8 mouse cellular contexts compared by ENCODE assay signal in genomic region chr11:17052476-17053049, GRCm38 (mm10). TPM values are rescaled to one million over a fixed set of nuclear protein-coding genes. Genes with fewer than 3 reads are reported as not detected.
DNase-seq lines count a peak whose midpoint lies in the region; ATAC-seq and TF ChIP-seq lines count a peak whose summit lies in the region.

No protein-coding gene starts in this region.

- no peak overlapping the region for H3K27ac ChIP-seq in forebrain, embryonic 11.5 days (ENCODE audit: low read depth, low read length)
- peak overlapping the region; percentile 89 for H3K27ac ChIP-seq in hindbrain, postnatal 0 days
- no peak overlapping the region for H3K27ac ChIP-seq in liver, embryonic 16.5 days (ENCODE audit: low read length)
- peak overlapping the region; percentile 64; the same call in 1 of the 2 replicates for H3K27ac ChIP-seq in stomach, embryonic 16.5 days (ENCODE audit: low read length)

- no peaks in the 10 kb centered on the region for H3K4me1 ChIP-seq in forebrain, embryonic 11.5 days (replicated peaks; ENCODE audit: control insufficient read depth, insufficient read depth, low read length)
- H3K4me1 ChIP-seq in hindbrain, postnatal 0 days (ENCODE audit: insufficient read depth, low read length) = peaks cover 5% of the 10 kb centered on the region; the same call in 1 of the 2 replicates
- H3K4me1 ChIP-seq in liver, embryonic 16.5 days (ENCODE audit: control insufficient read depth, low read depth, low read length) = no peaks in the 10 kb centered on the region
- H3K4me1 ChIP-seq in stomach, embryonic 16.5 days (ENCODE audit: control insufficient read depth, insufficient read depth, low read length) = no peaks in the 10 kb centered on the region; the same call in 1 of the 2 replicates

- no peaks in the 10 kb centered on the region for H3K9me3 ChIP-seq in forebrain, embryonic 11.5 days (ENCODE audit: control insufficient read depth, low read length)
- H3K9me3 ChIP-seq in hindbrain, postnatal 0 days (ENCODE audit: low read length) = no peaks in the 10 kb centered on the region
- H3K9me3 ChIP-seq in liver, embryonic 16.5 days (replicated peaks; ENCODE audit: control insufficient read depth, low read length) = no peaks in the 10 kb centered on the region
- no peaks in the 10 kb centered on the region for H3K9me3 ChIP-seq in stomach, embryonic 16.5 days (replicated peaks; ENCODE audit: control insufficient read depth, low read length)

- no peak for DNase-seq in frontal cortex, postnatal 10 days (ENCODE audit: low spot score in 2 of 2)
- DNase-seq in brain, adult 2 months (ENCODE audit: low read depth, low spot score) = peak; percentile 94
- no peak for DNase-seq in forebrain, embryonic 11.5 days (ENCODE audit: low spot score)
- peak; percentile 49 for DNase-seq in hindbrain, postnatal 0 days (ENCODE audit: low spot score)
- DNase-seq in kidney, postnatal 25 days = no peak

- H3K4me3 ChIP-seq in forebrain, embryonic 11.5 days (ENCODE audit: low read depth, low read length) = peak overlapping the region; percentile 53
- H3K4me3 ChIP-seq in hindbrain, postnatal 0 days (ENCODE audit: low read length) = peak overlapping the region; percentile 59
- H3K4me3 ChIP-seq in liver, embryonic 16.5 days (ENCODE audit: low read depth, low read length) = peak overlapping the region; percentile 49
- H3K4me3 ChIP-seq in stomach, embryonic 16.5 days (replicated peaks; ENCODE audit: low read length) = peak overlapping the region; percentile 62

- WGBS in forebrain, embryonic 11.5 days = 24% methylated on average over 6 of the region's 6 CpGs
- WGBS in hindbrain, postnatal 0 days = 6% methylated on average over 6 of the region's 6 CpGs
- 10% methylated on average over 6 of the region's 6 CpGs for WGBS in liver, embryonic 16.5 days (ENCODE audit: insufficient replicate concordance)
- WGBS in stomach, embryonic 16.5 days = 18% methylated on average over 6 of the region's 6 CpGs

- H3K9ac ChIP-seq in forebrain, embryonic 11.5 days (ENCODE audit: low read length) = peak overlapping the region; percentile 83
- peak overlapping the region; percentile 91 for H3K9ac ChIP-seq in hindbrain, postnatal 0 days (replicated peaks; ENCODE audit: low read length)
- peak overlapping the region; percentile 22 for H3K9ac ChIP-seq in liver, embryonic 16.5 days (ENCODE audit: low read depth, low read length)
- peak overlapping the region; percentile 76 for H3K9ac ChIP-seq in stomach, embryonic 16.5 days (ENCODE audit: low read length)

- TF ChIP-seq CTCF in hindbrain, postnatal 0 days (IDR thresholded peaks at IDR 0.05; ENCODE audit: low read depth) = no peak

- peak; percentile 82 for ATAC-seq in frontal cortex, adult (ENCODE audit: low TSS enrichment)
- peak; percentile 17; the same call in 1 of the 2 replicates for ATAC-seq in forebrain, embryonic 11.5 days (replicated peaks; ENCODE audit: low FRiP score)
- ATAC-seq in hindbrain, postnatal 0 days = peak; percentile 28
- ATAC-seq in liver, embryonic 16.5 days (ENCODE audit: low read depth) = peak; percentile 21; the same call in 1 of the 2 replicates
- no peak for ATAC-seq in stomach, embryonic 16.5 days (ENCODE audit: insufficient read depth, low FRiP score)

- H3K27me3 ChIP-seq in forebrain, embryonic 11.5 days (ENCODE audit: control insufficient read depth, insufficient read depth, low read length) = no peaks in the 10 kb centered on the region
- no peaks in the 10 kb centered on the region for H3K27me3 ChIP-seq in hindbrain, postnatal 0 days (ENCODE audit: insufficient read depth, low read length)
- peaks cover 3% of the 10 kb centered on the region; the same call in 1 of the 2 replicates for H3K27me3 ChIP-seq in liver, embryonic 16.5 days (ENCODE audit: control insufficient read depth, insufficient read depth, low read depth, low read length)
- H3K27me3 ChIP-seq in stomach, embryonic 16.5 days (ENCODE audit: control insufficient read depth, insufficient read depth, low read length) = no peaks in the 10 kb centered on the region

- H3K4me2 ChIP-seq in forebrain, embryonic 11.5 days (ENCODE audit: low read depth, low read length, severe bottlenecking) = peak overlapping the region; percentile 77
- peak overlapping the region; percentile 71 for H3K4me2 ChIP-seq in hindbrain, postnatal 0 days (ENCODE audit: low read depth, low read length)
- 0 out of 2 replicates have a peak overlapping the region, but pooled peaks have one; percentile 37 for H3K4me2 ChIP-seq in liver, embryonic 16.5 days (ENCODE audit: low read depth, low read length)
- H3K4me2 ChIP-seq in stomach, embryonic 16.5 days (ENCODE audit: low read depth, low read length) = peak overlapping the region; percentile 63

- H3K36me3 ChIP-seq in forebrain, embryonic 11.5 days (ENCODE audit: control insufficient read depth, insufficient read depth, low read length) = no peaks in the 10 kb centered on the region
- no peaks in the 10 kb centered on the region for H3K36me3 ChIP-seq in hindbrain, postnatal 0 days (ENCODE audit: insufficient read depth, low read length)
- H3K36me3 ChIP-seq in liver, embryonic 16.5 days (ENCODE audit: control insufficient read depth, insufficient read depth) = no peaks in the 10 kb centered on the region
- no peaks in the 10 kb centered on the region for H3K36me3 ChIP-seq in stomach, embryonic 16.5 days (ENCODE audit: control insufficient read depth, insufficient read depth, low read length)

RNA-seq across cellular contexts. Expression of gene Plek, which starts 0.4 kb away (rescaled TPM):
- 6.0 and 6.1 TPM in 2 replicates for polyA plus RNA-seq in forebrain, embryonic 11.5 days (2014; fragmentation: Nextera tagmentation; extraction: Ambion mirVana)
- total RNA-seq in hindbrain, postnatal 0 days (2014; rRNA removed) = 3.3 and 3.7 TPM in 2 replicates
- 4.0 and 4.1 TPM in 2 replicates for polyA plus RNA-seq in hindbrain, postnatal 0 days (2015; fragmentation: Nextera tagmentation; extraction: Ambion mirVana)
- 17.6 and 18.3 TPM in 2 replicates for polyA plus RNA-seq in liver, embryonic 16.5 days (2015; fragmentation: Nextera tagmentation; extraction: Ambion mirVana)
- 2.5 and 3.2 TPM in 2 replicates for polyA plus RNA-seq in stomach, embryonic 16.5 days (2015; fragmentation: Nextera tagmentation; extraction: Ambion mirVana)

RNA-seq across cellular contexts. Expression of gene Cnrip1, which starts 1.2 kb away (rescaled TPM):
- 16.3 and 19.6 TPM in 2 replicates for polyA plus RNA-seq in forebrain, embryonic 11.5 days (2014; fragmentation: Nextera tagmentation; extraction: Ambion mirVana)
- total RNA-seq in hindbrain, postnatal 0 days (2014; rRNA removed) = 97.9 and 116 TPM in 2 replicates
- 195 and 197 TPM in 2 replicates for polyA plus RNA-seq in hindbrain, postnatal 0 days (2015; fragmentation: Nextera tagmentation; extraction: Ambion mirVana)
- 2.9 and 3.0 TPM in 2 replicates for polyA plus RNA-seq in liver, embryonic 16.5 days (2015; fragmentation: Nextera tagmentation; extraction: Ambion mirVana)
- polyA plus RNA-seq in stomach, embryonic 16.5 days (2015; fragmentation: Nextera tagmentation; extraction: Ambion mirVana) = 30.8 and 31.4 TPM in 2 replicates

Comparison
In these comparisons a context has a peak if more than half of its experiments do, and no peak if none do; other contexts are left out.
1. DNase-seq: peak in brain, adult 2 months (single experiment) and hindbrain, postnatal 0 days (single experiment); none in frontal cortex, postnatal 10 days (0 of 2), forebrain, embryonic 11.5 days (single experiment) and kidney, postnatal 25 days (0 of 2).
2. H3K27ac ChIP-seq: peak in hindbrain, postnatal 0 days (single experiment) and stomach, embryonic 16.5 days (single experiment); none in forebrain, embryonic 11.5 days (single experiment) and liver, embryonic 16.5 days (single experiment).
3. H3K9ac ChIP-seq: peak in every context shown above with its lines; median percentile 91 in hindbrain, postnatal 0 days; 83 in forebrain, embryonic 11.5 days; 76 in stomach, embryonic 16.5 days; 22 in liver, embryonic 16.5 days.
4. Peak in every context shown above with its lines, with median percentiles within 50 percentile points of each other: H3K4me2 ChIP-seq and H3K4me3 ChIP-seq.